Comparison of ENCODE assay signal across 8 mouse cellular contexts in the genomic region with DNA sequence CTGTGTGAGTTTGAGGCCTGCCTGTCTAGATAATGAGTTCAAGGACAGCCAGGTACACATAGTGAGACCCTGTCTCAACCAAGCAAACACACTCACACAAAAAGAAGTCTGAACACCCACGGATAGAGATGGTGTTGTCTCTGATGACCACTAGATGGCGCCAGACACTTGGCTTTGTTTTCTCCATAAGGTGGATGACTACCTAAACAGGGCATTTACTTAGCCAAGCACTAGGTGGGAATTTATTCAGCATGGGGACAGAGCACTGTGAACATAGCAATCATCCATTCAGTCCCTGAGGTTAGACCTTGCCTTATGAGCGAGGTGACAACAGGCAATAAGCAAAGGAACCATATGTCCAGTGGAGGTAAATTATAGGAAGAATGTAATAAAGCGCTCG. TPM values are rescaled to one million over a fixed set of nuclear protein-coding genes. Genes with fewer than 3 reads are reported as not detected.
A peak's percentile ranks its signal among the peaks of the same experiment; 100 is the strongest.
DNase-seq lines count a peak whose midpoint lies in the region; ATAC-seq lines count a peak whose summit lies in the region.

No protein-coding gene starts in this region.

- peaks cover 3% of the 10 kb centered on the region; the same call in 1 of the 2 replicates for H3K36me3 ChIP-seq in intestine, embryonic 15.5 days

- no peak overlapping the region for H3K4me2 ChIP-seq in intestine, embryonic 15.5 days (replicated peaks)

- no peaks in the 10 kb centered on the region for H3K27me3 ChIP-seq in intestine, embryonic 15.5 days (replicated peaks)

- H3K9ac ChIP-seq in intestine, embryonic 15.5 days, result no peak overlapping the region

- no peak overlapping the region for H3K4me3 ChIP-seq in intestine, embryonic 15.5 days (replicated peaks)

- WGBS in intestine, embryonic 15.5 days, result 48% methylated on average over 5 of the region's 5 CpGs

- ATAC-seq in frontal cortex, adult (ENCODE audit: low TSS enrichment), result 0 out of 2 replicates have a peak, but pooled peaks have one; percentile 32
- peak; percentile 35; the same call in 1 of the 2 replicates for ATAC-seq in intestine, embryonic 15.5 days

- no peaks in the 10 kb centered on the region for H3K9me3 ChIP-seq in intestine, embryonic 15.5 days

- H3K4me1 ChIP-seq in intestine, embryonic 15.5 days (replicated peaks), result peaks cover 11% of the 10 kb centered on the region

- H3K27ac ChIP-seq in intestine, embryonic 15.5 days, result no peak overlapping the region

- DNase-seq in frontal cortex, postnatal 25 days (ENCODE audit: low spot score in 2 of 2), result no peak
- peak; percentile 39 for DNase-seq in urinary bladder, postnatal 25 days (ENCODE audit: low spot score)
- no peak for DNase-seq in urinary bladder, postnatal 4 days (ENCODE audit: low spot score in 2 of 2)
- DNase-seq in embryo, embryonic 11.5 days (ENCODE audit: low read depth, low spot score), result peak; percentile 57
- DNase-seq in lung, postnatal 14 days, result peak; percentile 73
- peak; percentile 55 for DNase-seq in skeletal muscle tissue, adult 2 months (ENCODE audit: low read depth, low spot score)

RNA-seq across cellular contexts. Expression of a gene that starts 15.4 kb away (rescaled TPM):
- 22.7 and 23.6 TPM in 2 replicates for polyA plus RNA-seq in intestine, embryonic 15.5 days (2015; fragmentation: Nextera tagmentation; extraction: Ambion mirVana)

RNA-seq across cellular contexts. Expression of a gene that starts 42.2 kb away (rescaled TPM):
- polyA plus RNA-seq in intestine, embryonic 15.5 days (2015; fragmentation: Nextera tagmentation; extraction: Ambion mirVana), result 119 TPM in 2 replicates

RNA-seq across cellular contexts. Expression of a gene that starts 51.5 kb away (rescaled TPM):
- polyA plus RNA-seq in intestine, embryonic 15.5 days (2015; fragmentation: Nextera tagmentation; extraction: Ambion mirVana), result 0.67 and 0.96 TPM in 2 replicates

Comparison
In these comparisons a context has a peak if more than half of its experiments do, and no peak if none do; other contexts are left out.
1. DNase-seq: peak in urinary bladder, postnatal 25 days (single experiment), embryo, embryonic 11.5 days (single experiment), lung, postnatal 14 days (single experiment) and skeletal muscle tissue, adult 2 months (single experiment); none in frontal cortex, postnatal 25 days (0 of 2) and urinary bladder, postnatal 4 days (0 of 2).